Mouse (Mus musculus): ENCODE results near the gene Ddn. TPM values are rescaled to one million over a fixed set of nuclear protein-coding genes. Genes with fewer than 3 reads are reported as not detected.

The Ddn gene
- 0.07 TPM in 1 of 2 replicates, not detected in the other for polyA plus RNA-seq (2012; rRNA removed)

DNA sequence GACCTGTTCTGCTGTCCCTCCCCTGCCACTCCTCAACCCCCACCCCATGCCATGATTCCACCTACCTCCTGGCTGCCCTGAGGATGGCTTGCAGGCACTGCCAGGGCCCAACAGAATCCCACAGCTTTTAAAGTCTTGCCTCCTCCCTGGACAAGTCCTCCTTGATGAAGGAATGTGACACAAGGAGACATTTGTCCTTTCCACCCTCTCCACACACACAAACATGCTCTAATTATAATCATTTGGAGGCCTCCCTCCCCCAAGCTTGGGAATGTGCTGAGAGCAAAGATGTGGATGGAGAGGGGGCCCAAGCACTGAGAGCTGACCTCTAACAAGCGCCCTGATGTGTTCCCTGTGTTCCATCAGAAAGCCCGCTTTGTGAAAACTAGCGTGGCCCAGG is at the start of gene Ddn:
Gene Ddn (minus strand): TSS at position 101 of the 400 bp plus-strand sequence.

DNA sequence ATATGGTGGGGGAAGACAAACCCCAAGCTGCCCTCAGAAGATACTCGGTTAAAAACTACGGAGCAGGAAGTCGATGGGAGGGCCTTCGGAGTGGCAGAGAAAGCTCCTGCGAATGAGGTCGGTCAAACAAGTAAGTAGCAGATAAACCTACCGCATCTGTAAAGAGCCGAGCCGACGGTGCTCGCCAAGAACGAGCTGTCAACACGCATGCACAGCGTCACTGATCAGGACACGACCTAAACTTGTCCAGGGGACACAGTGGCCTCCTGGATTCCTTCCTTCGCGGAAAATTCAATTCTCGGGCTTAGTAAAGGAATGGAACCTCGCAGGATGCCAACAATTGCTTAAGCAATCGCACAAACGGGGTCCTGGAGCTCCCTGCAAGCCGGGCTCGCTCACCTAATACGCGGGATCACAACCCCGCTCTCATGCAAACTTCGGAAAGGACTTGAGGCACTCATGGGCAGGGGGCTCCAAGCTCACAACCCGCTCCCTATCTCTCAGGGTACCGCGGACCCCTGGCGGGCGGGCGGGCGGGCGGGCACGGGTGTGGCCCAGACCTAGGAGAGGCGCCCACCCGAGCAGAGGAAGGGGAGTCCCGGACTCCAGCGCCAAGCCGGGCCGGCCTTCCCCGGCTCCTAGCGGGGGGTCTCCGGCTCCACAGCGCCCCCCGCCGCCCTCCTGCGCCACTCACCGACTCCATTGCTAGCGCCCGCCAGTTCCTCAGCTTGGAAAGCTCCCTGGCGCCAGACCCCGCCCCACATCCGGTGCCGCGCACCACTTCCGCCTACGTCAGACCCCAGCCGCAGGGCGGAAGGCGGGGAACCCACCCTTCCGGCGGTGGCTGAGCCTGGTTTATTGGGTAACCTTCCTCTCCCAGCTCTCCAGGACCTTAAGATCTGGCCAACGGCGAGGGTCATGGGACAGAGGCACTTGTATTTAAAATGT is 21.7 kb upstream of the Ddn start, which contains the start of gene Prkag1:
Gene Prkag1 (minus strand): TSS at position 786 of the 948 bp plus-strand sequence.

DNA sequence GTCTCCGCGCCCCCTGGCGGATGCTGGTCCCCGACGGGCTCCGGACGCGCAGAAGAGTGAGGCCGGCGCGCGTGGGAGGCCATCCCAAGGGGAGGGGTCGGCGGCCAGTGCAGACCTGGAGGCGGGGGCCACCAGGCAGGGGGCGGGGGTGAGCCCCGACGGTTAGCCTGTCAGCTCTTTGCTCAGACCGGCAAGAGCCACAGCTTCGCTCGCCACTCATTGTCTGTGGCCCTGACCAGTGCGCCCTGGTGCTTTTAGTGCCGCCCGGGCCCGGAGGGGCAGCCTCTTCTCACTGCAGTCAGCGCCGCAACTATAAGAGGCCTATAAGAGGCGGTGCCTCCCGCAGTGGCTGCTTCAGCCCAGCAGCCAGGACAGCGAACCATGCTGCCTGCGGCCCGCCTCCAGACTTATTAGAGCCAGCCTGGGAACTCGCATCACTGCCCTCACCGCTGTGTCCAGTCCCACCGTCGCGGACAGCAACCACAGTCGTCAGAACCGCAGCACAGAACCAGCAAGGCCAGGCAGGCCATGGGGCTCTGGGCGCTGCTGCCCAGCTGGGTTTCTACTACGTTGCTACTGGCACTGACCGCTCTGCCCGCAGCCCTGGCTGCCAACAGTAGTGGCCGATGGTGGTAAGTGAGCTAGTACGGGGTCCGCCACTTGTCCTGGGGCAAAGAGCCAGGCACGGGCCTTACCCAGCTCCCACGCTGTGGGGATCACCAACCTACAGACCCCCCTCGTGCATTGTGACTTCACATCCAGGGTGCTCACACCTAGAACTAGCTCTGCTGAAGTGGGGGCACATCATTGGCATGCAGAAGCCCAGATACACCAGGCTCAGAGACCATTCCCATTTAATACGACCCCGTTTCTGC is 19.4 kb downstream of the Ddn start, which contains the start of gene Wnt1:
Gene Wnt1 (plus strand): TSS at position 197 of the 875 bp plus-strand sequence.

DNA sequence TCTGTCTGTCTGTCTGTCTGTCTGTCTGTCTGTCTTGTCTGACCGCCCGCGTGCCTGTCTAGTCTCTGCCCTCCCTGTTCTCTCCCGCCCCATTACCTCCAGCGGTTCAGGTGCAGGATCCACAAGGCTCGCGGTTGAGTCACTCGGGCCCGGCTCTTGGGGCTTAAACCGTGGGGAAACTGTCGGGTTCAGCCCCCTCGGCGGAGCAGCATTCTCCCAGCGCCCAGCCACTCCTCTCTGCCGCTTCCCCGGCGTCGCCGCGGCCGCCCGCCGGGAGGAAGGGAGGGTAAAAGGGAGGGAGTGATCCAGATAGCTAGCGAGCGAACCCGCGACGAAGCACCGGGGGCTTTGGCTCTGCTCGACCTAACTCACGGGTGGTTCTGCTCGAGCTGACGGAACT is 31.5 kb downstream of the Ddn start, which contains the start of gene Wnt10b:
Gene Wnt10b (minus strand): TSS at position 389 of the 400 bp plus-strand sequence.

DNA sequence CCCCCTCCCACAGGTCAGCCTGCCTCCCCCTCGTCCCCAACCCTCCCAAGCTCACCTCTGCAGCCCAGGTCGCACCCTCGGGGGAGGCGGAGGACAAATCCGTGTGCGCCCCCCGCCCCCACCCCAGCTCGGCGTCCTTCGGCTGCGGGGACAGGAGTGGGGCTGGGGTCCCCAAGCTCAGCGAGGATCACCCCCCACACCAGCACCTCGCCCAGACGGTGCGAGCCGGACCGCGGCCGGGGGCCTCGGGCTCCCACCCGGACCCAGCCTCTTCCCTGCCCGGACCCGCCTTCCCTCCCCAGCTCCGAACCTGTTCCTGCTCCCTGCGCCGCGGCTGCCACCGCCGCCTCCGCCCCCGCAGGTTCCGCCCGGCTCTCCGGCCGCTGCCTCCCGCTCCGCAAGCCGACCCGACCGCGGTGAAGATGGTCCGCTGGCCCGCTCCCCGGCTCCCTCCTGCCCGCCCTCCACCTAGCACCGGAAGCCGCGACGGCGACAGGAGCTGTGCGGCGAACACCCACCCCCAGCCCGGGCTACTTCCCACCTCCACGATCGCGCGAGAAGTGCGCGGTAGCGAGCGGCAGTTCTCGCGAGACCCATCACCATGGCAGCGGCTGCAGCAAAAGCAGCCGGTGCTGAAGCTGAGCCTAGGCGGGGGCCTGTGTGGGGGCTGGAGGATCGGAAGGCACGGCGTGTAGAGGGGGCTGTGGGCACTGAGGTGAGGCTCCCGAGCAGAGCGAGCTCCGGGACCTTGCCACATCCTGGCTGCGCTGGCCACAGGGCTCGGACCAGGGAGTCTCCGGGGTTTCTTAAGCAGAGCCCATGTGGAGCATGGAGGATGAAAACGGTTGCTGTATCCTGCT is 46.4 kb downstream of the Ddn start, which contains the start of gene Arf3:
Gene Arf3 (minus strand): TSS at position 545 of the 860 bp plus-strand sequence.

Other genes with a start within 250 kb of the Ddn start
- 14.3 and 16.6 TPM in 2 replicates for gene Ccnt1, start 238.6 kb downstream of the Ddn start, polyA plus RNA-seq (2012; rRNA removed)
- gene 4930415O20Rik, start 238.5 kb downstream of the Ddn start, polyA plus RNA-seq (2012; rRNA removed) = 0.99 TPM in 1 of 2 replicates, not detected in the other
- 92.3 and 95.3 TPM in 2 replicates for gene Adcy6, start 199.4 kb downstream of the Ddn start, polyA plus RNA-seq (2012; rRNA removed)
- gene Cacnb3, start 178.7 kb downstream of the Ddn start, polyA plus RNA-seq (2012; rRNA removed) = 122 and 125 TPM in 2 replicates
- gene Ddx23, start 146.6 kb downstream of the Ddn start, polyA plus RNA-seq (2012; rRNA removed) = 36.2 and 37.9 TPM in 2 replicates
- gene Rnd1, start 132.0 kb downstream of the Ddn start, polyA plus RNA-seq (2012; rRNA removed) = 2.1 and 2.6 TPM in 2 replicates
- gene Ccdc65, start 101.3 kb downstream of the Ddn start, polyA plus RNA-seq (2012; rRNA removed) = 6.3 and 7.8 TPM in 2 replicates
- 28.3 and 37.1 TPM in 2 replicates for gene Fkbp11, start 81.3 kb downstream of the Ddn start, polyA plus RNA-seq (2012; rRNA removed)
- 143 and 148 TPM in 2 replicates for gene Arf3, start 46.3 kb downstream of the Ddn start, polyA plus RNA-seq (2012; rRNA removed)
- gene Wnt10b, start 31.3 kb downstream of the Ddn start, polyA plus RNA-seq (2012; rRNA removed) = 104 and 226 TPM in 2 replicates
- 0.14 and 0.35 TPM in 2 replicates for gene Wnt1, start 19.6 kb downstream of the Ddn start, polyA plus RNA-seq (2012; rRNA removed)
- gene Prkag1, start 22.0 kb upstream of the Ddn start, polyA plus RNA-seq (2012; rRNA removed) = 51.7 and 70.0 TPM in 2 replicates
- 33.6 and 36.2 TPM in 2 replicates for gene Kmt2d, start 61.7 kb upstream of the Ddn start, polyA plus RNA-seq (2012; rRNA removed)
- gene Rhebl1, start 85.0 kb upstream of the Ddn start, polyA plus RNA-seq (2012; rRNA removed) = 5.6 and 7.7 TPM in 2 replicates
- gene Dhh, start 89.0 kb upstream of the Ddn start, polyA plus RNA-seq (2012; rRNA removed) = 31.3 and 36.8 TPM in 2 replicates
- 185 and 201 TPM in 2 replicates for gene Lmbr1l, start 108.7 kb upstream of the Ddn start, polyA plus RNA-seq (2012; rRNA removed)
- 2,787 and 3,874 TPM in 2 replicates for gene Tuba1b, start 125.1 kb upstream of the Ddn start, polyA plus RNA-seq (2012; rRNA removed)
- gene Gm49450, start 144.1 kb upstream of the Ddn start, polyA plus RNA-seq (2012; rRNA removed) = 283 and 558 TPM in 2 replicates
- 629 and 682 TPM in 2 replicates for gene Tuba1a, start 144.2 kb upstream of the Ddn start, polyA plus RNA-seq (2012; rRNA removed)
- 237 and 310 TPM in 2 replicates for gene Tuba1c, start 220.4 kb upstream of the Ddn start, polyA plus RNA-seq (2012; rRNA removed)
- 3.1 and 5.7 TPM in 2 replicates for gene Prph, start 245.7 kb upstream of the Ddn start, polyA plus RNA-seq (2012; rRNA removed)